Mouse (Mus musculus): ENCODE data around the gene Bmp7. TPM values are rescaled to one million over a fixed set of nuclear protein-coding genes. Genes with fewer than 3 reads are reported as not detected.

Bmp7 gene
- polyA plus RNA-seq, 1 experiment from 2014 or later, result 35.8 TPM

- Histone ChIP-seq H3K4me1 (replicated peaks; ENCODE audit: insufficient read depth, low read length) (0 out of 2 replicates have a peak, but pooled peaks cover 6% of the 10 kb centered on the region), H3K9me3 (replicated peaks; ENCODE audit: low read length) (no peaks in the 10 kb centered on the region), H3K4me3 (replicated peaks; ENCODE audit: low read depth, low read length) (no peak overlapping the region), H3K27me3 (ENCODE audit: insufficient read depth, low read length) (no peaks in the 10 kb centered on the region), H3K4me2 (ENCODE audit: low read length) (peak overlapping the region; percentile 39; the same call in 1 of the 2 replicates), H3K9ac (ENCODE audit: low read depth, low read length) (no peak overlapping the region), H3K27ac (peak overlapping the region; percentile 20; the same call in 1 of the 2 replicates), H3K36me3 (ENCODE audit: insufficient read depth, low read length) (no peaks in the 10 kb centered on the region)
- no peak; the same call in 1 of the 2 replicates for ATAC-seq (replicated peaks; ENCODE audit: low FRiP score, low read depth)
- DNase-seq (ENCODE audit: low spot score), result peak; percentile 55
- WGBS, result 15% methylated on average over 7 of the region's 7 CpGs
- peak; percentile 33; the same call in 1 of the 2 replicates for TF ChIP-seq CTCF (IDR thresholded peaks at IDR 0.05; ENCODE audit: low read depth)
Observed at GRCm38 (mm10) chr2:172976661-172977238, 36.6 kb upstream of the Bmp7 start.

GRCm38 (mm10) chr2:172975159-172975558, 35.0 kb upstream of the Bmp7 start:
- Histone ChIP-seq H3K4me1 (replicated peaks; ENCODE audit: insufficient read depth, low read length) (0 out of 2 replicates have a peak, but pooled peaks cover 6% of the 10 kb centered on the region), H3K4me3 (replicated peaks; ENCODE audit: low read depth, low read length) (no peak overlapping the region), H3K4me2 (ENCODE audit: low read length) (no peak overlapping the region), H3K9ac (ENCODE audit: low read depth, low read length) (no peak overlapping the region), H3K27ac (no peak overlapping the region), H3K27me3 (ENCODE audit: insufficient read depth, low read length) (no peaks in the 10 kb centered on the region), H3K36me3 (ENCODE audit: insufficient read depth, low read length) (no peaks in the 10 kb centered on the region), H3K9me3 (replicated peaks; ENCODE audit: low read length) (no peaks in the 10 kb centered on the region)
- 85% methylated on average over 6 of the region's 6 CpGs for WGBS
- TF ChIP-seq CTCF (IDR thresholded peaks at IDR 0.05; ENCODE audit: low read depth), result no peak
- no peak for DNase-seq (ENCODE audit: low spot score)
- ATAC-seq (replicated peaks; ENCODE audit: low FRiP score, low read depth), result no peak

GRCm38 (mm10) chr2:172974701-172975100, 34.6 kb upstream of the Bmp7 start:
- H3K4me3 ChIP-seq (replicated peaks; ENCODE audit: low read depth, low read length), result no peak overlapping the region
- 0 out of 2 replicates have a peak, but pooled peaks cover 6% of the 10 kb centered on the region for H3K4me1 ChIP-seq (replicated peaks; ENCODE audit: insufficient read depth, low read length)
- H3K27ac ChIP-seq, result no peak overlapping the region
- no peak for TF ChIP-seq CTCF (IDR thresholded peaks at IDR 0.05; ENCODE audit: low read depth)
- H3K36me3 ChIP-seq (ENCODE audit: insufficient read depth, low read length), result no peaks in the 10 kb centered on the region
- WGBS, result 27% methylated on average over 7 of the region's 7 CpGs
- DNase-seq (ENCODE audit: low spot score) (no peak), ATAC-seq (replicated peaks; ENCODE audit: low FRiP score, low read depth) (no peak)
- no peak overlapping the region for H3K4me2 ChIP-seq (ENCODE audit: low read length)
- no peaks in the 10 kb centered on the region for H3K9me3 ChIP-seq (replicated peaks; ENCODE audit: low read length)
- no peak overlapping the region for H3K9ac ChIP-seq (ENCODE audit: low read depth, low read length)
- H3K27me3 ChIP-seq (ENCODE audit: insufficient read depth, low read length), result no peaks in the 10 kb centered on the region

- H3K9me3 ChIP-seq (replicated peaks; ENCODE audit: low read length), result no peaks in the 10 kb centered on the region
- 15% methylated on average over 7 of the region's 7 CpGs for WGBS
- no peak; the same call in 1 of the 2 replicates for ATAC-seq (replicated peaks; ENCODE audit: low FRiP score, low read depth)
Observed at GRCm38 (mm10) chr2:172973806-172974565, 33.9 kb upstream of the Bmp7 start.

GRCm38 (mm10) chr2:172971865-172972264, 31.7 kb upstream of the Bmp7 start:
- no peak for DNase-seq (ENCODE audit: low spot score)
- Histone ChIP-seq H3K4me2 (ENCODE audit: low read length) (no peak overlapping the region), H3K36me3 (ENCODE audit: insufficient read depth, low read length) (no peaks in the 10 kb centered on the region), H3K4me3 (replicated peaks; ENCODE audit: low read depth, low read length) (no peak overlapping the region), H3K4me1 (replicated peaks; ENCODE audit: insufficient read depth, low read length) (no peaks in the 10 kb centered on the region), H3K27me3 (ENCODE audit: insufficient read depth, low read length) (no peaks in the 10 kb centered on the region), H3K9ac (ENCODE audit: low read depth, low read length) (no peak overlapping the region), H3K27ac (no peak overlapping the region), H3K9me3 (replicated peaks; ENCODE audit: low read length) (no peaks in the 10 kb centered on the region)
- ATAC-seq (replicated peaks; ENCODE audit: low FRiP score, low read depth), result no peak
- 98% methylated on average over 2 of the region's 2 CpGs for WGBS
- TF ChIP-seq CTCF (IDR thresholded peaks at IDR 0.05; ENCODE audit: low read depth), result no peak

More at GRCm38 (mm10) chr2:172973806-172974565, 33.9 kb upstream of the Bmp7 start:
- no peak for TF ChIP-seq CTCF (IDR thresholded peaks at IDR 0.05; ENCODE audit: low read depth)
- no peak overlapping the region for H3K4me3 ChIP-seq (replicated peaks; ENCODE audit: low read depth, low read length)
- no peak for DNase-seq (ENCODE audit: low spot score)
- no peaks in the 10 kb centered on the region for H3K36me3 ChIP-seq (ENCODE audit: insufficient read depth, low read length)
- H3K4me1 ChIP-seq (replicated peaks; ENCODE audit: insufficient read depth, low read length), result 0 out of 2 replicates have a peak, but pooled peaks cover 6% of the 10 kb centered on the region
- H3K27ac ChIP-seq, result no peak overlapping the region
- no peak overlapping the region for H3K9ac ChIP-seq (ENCODE audit: low read depth, low read length)
- no peak overlapping the region for H3K4me2 ChIP-seq (ENCODE audit: low read length)
- no peaks in the 10 kb centered on the region for H3K27me3 ChIP-seq (ENCODE audit: insufficient read depth, low read length)

- WGBS, result 88% methylated on average over 5 of the region's 5 CpGs
- H3K4me1 ChIP-seq (replicated peaks; ENCODE audit: insufficient read depth, low read length), result no peaks in the 10 kb centered on the region
- no peaks in the 10 kb centered on the region for H3K27me3 ChIP-seq (ENCODE audit: insufficient read depth, low read length)
- H3K4me3 ChIP-seq (replicated peaks; ENCODE audit: low read depth, low read length), result no peak overlapping the region
- no peak overlapping the region for H3K4me2 ChIP-seq (ENCODE audit: low read length)
- H3K27ac ChIP-seq, result no peak overlapping the region
- H3K9ac ChIP-seq (ENCODE audit: low read depth, low read length), result no peak overlapping the region
- TF ChIP-seq CTCF (IDR thresholded peaks at IDR 0.05; ENCODE audit: low read depth), result no peak
- no peak for ATAC-seq (replicated peaks; ENCODE audit: low FRiP score, low read depth)
- no peaks in the 10 kb centered on the region for H3K36me3 ChIP-seq (ENCODE audit: insufficient read depth, low read length)
- H3K9me3 ChIP-seq (replicated peaks; ENCODE audit: low read length), result no peaks in the 10 kb centered on the region
- DNase-seq (ENCODE audit: low spot score), result no peak
Observed at GRCm38 (mm10) chr2:172966480-172966879, 26.4 kb upstream of the Bmp7 start.
